ENCODE assay signal across 38 mouse cellular contexts in the genomic region with DNA sequence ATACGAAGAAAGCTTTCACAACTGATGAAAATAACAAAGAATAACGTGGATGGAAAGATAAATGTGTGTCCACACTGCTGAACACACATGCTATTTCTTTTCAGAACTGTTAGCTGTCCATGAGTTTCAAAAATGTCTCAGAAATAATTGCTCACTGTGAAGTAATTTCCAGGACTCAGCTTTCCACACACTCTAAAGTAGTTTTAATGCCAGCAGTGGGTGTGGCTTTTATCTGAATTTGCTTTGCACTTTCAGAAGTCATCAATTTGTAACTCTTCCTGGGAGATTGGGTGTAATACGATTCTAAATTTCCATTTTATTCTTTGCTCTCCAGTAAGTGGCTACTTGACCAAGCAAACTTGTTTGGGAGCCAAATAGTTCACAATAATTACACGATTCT. TPM values are rescaled to one million over a fixed set of nuclear protein-coding genes. Genes with fewer than 3 reads are reported as not detected.
"Had no signal": no experiment of that assay in that cellular context is flagged by ENCODE, and none has a peak within 500 bp of the region (broad histone marks: within the 10 kb centered on the region; RNA-seq: fewer than 3 reads in every experiment).

No protein-coding gene starts in this region.

- H3K4me1 ChIP-seq: heart, embryonic 13.5 days; heart, embryonic 15.5 days; hindbrain, embryonic 13.5 days; hindbrain, embryonic 15.5 days; limb, embryonic 13.5 days; limb, embryonic 15.5 days had no signal

- H3K27ac ChIP-seq: heart, adult 2 months; heart, embryonic 13.5 days; heart, embryonic 15.5 days; hindbrain, embryonic 13.5 days; hindbrain, embryonic 15.5 days; hindbrain, postnatal 0 days; kidney, embryonic 15.5 days; kidney, postnatal 0 days; limb, embryonic 13.5 days; limb, embryonic 15.5 days had no signal

- H3K36me3 ChIP-seq: heart, embryonic 13.5 days; heart, embryonic 15.5 days; hindbrain, embryonic 13.5 days; hindbrain, embryonic 15.5 days; kidney, embryonic 15.5 days; limb, embryonic 13.5 days; limb, embryonic 15.5 days had no signal

- H3K4me3 ChIP-seq: heart, adult 2 months; heart, embryonic 13.5 days; heart, embryonic 15.5 days; hindbrain, embryonic 13.5 days; hindbrain, embryonic 15.5 days; kidney, embryonic 15.5 days; limb, embryonic 13.5 days; limb, embryonic 15.5 days had no signal

- H3K4me2 ChIP-seq: heart, embryonic 11.5 days; heart, embryonic 13.5 days; heart, embryonic 15.5 days; hindbrain, embryonic 13.5 days; hindbrain, embryonic 15.5 days; kidney, embryonic 15.5 days; limb, embryonic 13.5 days; limb, embryonic 15.5 days had no signal

- H3K9ac ChIP-seq: heart, embryonic 13.5 days; heart, embryonic 15.5 days; hindbrain, embryonic 13.5 days; hindbrain, embryonic 15.5 days; kidney, embryonic 15.5 days; limb, embryonic 13.5 days; limb, embryonic 15.5 days had no signal

- DNase-seq: gastrocnemius, postnatal 14 days; gastrocnemius, postnatal 36 days; heart, adult 11 months; heart, adult 2 months; heart, postnatal 14 days; heart, postnatal 36 days; kidney, adult 11 months; kidney, adult 2 months; kidney, adult 9 months; kidney, postnatal 14 days; kidney, postnatal 36 days; layer of hippocampus, adult 9-11 months; layer of hippocampus, postnatal 36 days; left cerebral cortex, postnatal 4 days had no signal

- ATAC-seq: hindbrain, postnatal 0 days; intestine, embryonic 16.5 days had no signal

- H3K27me3 ChIP-seq: heart, embryonic 13.5 days; heart, embryonic 15.5 days; hindbrain, embryonic 13.5 days; hindbrain, embryonic 15.5 days; kidney, embryonic 15.5 days; limb, embryonic 13.5 days; limb, embryonic 15.5 days had no signal

- H3K9me3 ChIP-seq: heart, embryonic 13.5 days; heart, embryonic 15.5 days; hindbrain, embryonic 13.5 days; hindbrain, embryonic 15.5 days; kidney, embryonic 15.5 days; limb, embryonic 13.5 days; limb, embryonic 15.5 days had no signal

RNA-seq across cellular contexts. Expression of a gene that starts 53.5 kb away (rescaled TPM):
- total RNA-seq: gastrocnemius, adult 18-20 months; gastrocnemius, adult 8-10 months; gastrocnemius, postnatal 14 days; gastrocnemius, postnatal 36 days; heart, adult 2 months; heart, postnatal 14 days; heart, postnatal 36 days; hematopoietic stem cell, adult 5-6 weeks; hindbrain, postnatal 0 days; layer of hippocampus, adult 18-20 months; layer of hippocampus, adult 8-10 months; layer of hippocampus, postnatal 14 days; layer of hippocampus, postnatal 36 days; left cerebral cortex, adult 18-20 months; left cerebral cortex, adult 8-10 months; left cerebral cortex, postnatal 10 days; left cerebral cortex, postnatal 25 days; left cerebral cortex, postnatal 4 days; liver, adult 2 months had no signal
- polyA plus RNA-seq: heart, adult 2 months; heart, embryonic 11.5 days; heart, embryonic 13.5 days; heart, embryonic 15.5 days; heart, postnatal 0 days; hindbrain, embryonic 11.5 days; kidney, adult 2 months; kidney, embryonic 15.5 days; kidney, postnatal 0 days; liver, adult 2 months had no signal
